Comparison of ENCODE assay signal across 1 mouse cellular context in the genomic region with DNA sequence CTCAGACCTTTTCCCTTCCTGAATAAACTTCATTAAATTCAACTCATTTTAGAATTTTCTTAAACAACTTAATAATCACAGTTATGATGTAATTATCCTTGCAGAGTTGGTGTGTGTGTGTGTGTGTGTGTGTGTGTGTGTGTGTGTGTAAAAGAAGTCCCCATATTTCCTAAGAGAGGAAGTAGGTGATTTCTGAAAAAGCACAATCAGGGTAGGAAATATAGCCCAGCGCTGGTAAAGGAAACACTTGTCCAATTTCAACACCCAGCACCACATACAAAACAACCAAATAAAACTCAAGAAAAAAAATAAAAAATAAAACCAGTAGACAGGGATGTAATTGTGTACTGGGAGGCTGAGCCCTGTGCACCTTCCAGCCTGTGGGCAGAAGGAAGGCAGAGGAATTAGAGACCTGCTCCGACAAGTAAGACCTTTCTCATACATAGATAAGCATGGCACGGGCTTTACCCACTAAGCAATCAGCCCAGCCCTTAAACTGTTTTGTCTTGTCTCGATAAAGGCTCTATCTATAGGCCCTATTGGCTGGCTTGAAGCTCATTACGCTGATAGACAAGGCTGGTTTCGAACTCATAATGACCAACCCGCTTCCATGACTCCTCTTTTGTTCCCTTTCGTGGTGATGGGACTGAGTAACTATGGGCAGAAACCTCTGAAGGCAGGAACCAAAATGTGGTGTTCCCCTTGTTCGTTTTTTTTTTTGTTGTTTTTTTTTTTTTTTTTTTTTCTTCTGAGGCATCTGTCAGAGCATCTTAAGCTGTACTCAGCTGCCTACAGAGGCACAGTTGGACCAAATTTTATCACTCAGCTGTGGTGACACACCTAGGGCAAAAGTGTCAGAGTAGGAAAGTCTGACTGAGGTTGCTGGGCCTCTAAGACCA.
TF ChIP-seq lines count a peak whose summit lies in the region.

No protein-coding gene starts in this region.

TF ChIP-seq in MEL, 35 proteins besides CTCF, POLR2A, EP300 and RAD21 (continued from another document):
- no peak for TF ChIP-seq USF1 (IDR thresholded peaks at IDR 0.05; ENCODE audit: low read depth, low read length)
- peak; percentile 23; the same call in 1 of the 2 replicates for TF ChIP-seq MAX (IDR thresholded peaks at IDR 0.05; ENCODE audit: low read length)
- TF ChIP-seq TCF12 (IDR thresholded peaks at IDR 0.05; ENCODE audit: low read depth, low read length), result peak; percentile 43; the same call in 1 of the 2 replicates
- peak; percentile 85 for TF ChIP-seq ZNF384 (IDR thresholded peaks at IDR 0.05; ENCODE audit: low read depth, low read length)
- TF ChIP-seq TBP (IDR thresholded peaks at IDR 0.05; ENCODE audit: low read depth, low read length), result peak; percentile 64; the same call in 1 of the 2 replicates
- peak; percentile 56 for TF ChIP-seq GATA1 (IDR thresholded peaks at IDR 0.05; ENCODE audit: low read depth, low read length)
- no peak; the same call in 1 of the 2 replicates for TF ChIP-seq SIN3A (IDR thresholded peaks at IDR 0.05; ENCODE audit: low read length)
